Mouse (Mus musculus) lung, postnatal 0 days (tissue): ENCODE results near the gene 4930558K02Rik. TPM values are rescaled to one million over a fixed set of nuclear protein-coding genes. Genes with fewer than 3 reads are reported as not detected.

Experiments used
- ATAC-seq: fragments of 200-750 bp; cut with Nextera tagmentation; 2 replicates; pipeline ENCODE4 v1.8.0; 2017; ENCODE audit warnings: moderate library complexity
- DNase-seq: peaks from one replicate; pipeline ENCODE4 v3.0.0-alpha.2; 2016; ENCODE audit warnings: low spot score
- H3K27ac ChIP-seq: fragments of 300-500 bp; sonication (generic); 2 replicates; pipeline ENCODE4 v1.5.1; 2014; ENCODE audit warnings: antibody characterized with exemption, mild to moderate bottlenecking, low read length, mixed read lengths
- H3K27me3 ChIP-seq: fragments of 300-500 bp; sonication (generic); replicated peaks from 2 replicates; pipeline ENCODE4 v1.6.1; 2014; ENCODE audit warnings: low read length, mixed read lengths; ENCODE audit not compliant: insufficient read depth
- H3K36me3 ChIP-seq: fragments of 300-500 bp; sonication (generic); 2 replicates; pipeline ENCODE4 v1.6.1; 2014; ENCODE audit warnings: low read length, mixed read lengths; ENCODE audit not compliant: insufficient read depth
- H3K4me1 ChIP-seq: fragments of 300-500 bp; sonication (generic); 2 replicates; pipeline ENCODE4 v1.6.1; 2014; ENCODE audit warnings: antibody characterized with exemption, low read depth, low read length, mixed read lengths; ENCODE audit not compliant: insufficient read depth
- H3K4me2 ChIP-seq: fragments of 300-500 bp; sonication (generic); replicated peaks from 2 replicates; pipeline ENCODE4 v1.6.1; 2014; ENCODE audit warnings: low read depth, mild to moderate bottlenecking, low read length, moderate library complexity, mixed read lengths
- H3K4me3 ChIP-seq: fragments of 300-500 bp; sonication (generic); 2 replicates; pipeline ENCODE4 v1.5.1; 2014; ENCODE audit warnings: low read depth, low read length
- H3K9ac ChIP-seq: fragments of 300-500 bp; sonication (generic); replicated peaks from 2 replicates; pipeline ENCODE4 v1.6.1; 2014; ENCODE audit warnings: low read depth, mild to moderate bottlenecking
- H3K9me3 ChIP-seq: fragments of 300-500 bp; sonication (generic); 2 replicates; pipeline ENCODE4 v1.6.1; 2016; ENCODE audit warnings: low read length, mixed read lengths
- CTCF ChIP-seq: IDR thresholded peaks from 2 replicates; pipeline ENCODE4 v1.5.1; 2016; ENCODE audit warnings: antibody characterized with exemption, mild to moderate bottlenecking
- EP300 ChIP-seq: IDR thresholded peaks from 2 replicates; pipeline ENCODE4 v1.6.1; 2016; ENCODE audit warnings: antibody characterized with exemption, mild to moderate bottlenecking, control low read depth
- WGBS: fragments of 180-500 bp; shearing (Covaris S2); extraction: QIAGEN DNeasy Blood & Tissue Kit; methylation state at CpG from one replicate; pipeline ENCODE4 v1.1.7; 2014; 5-methylcytosine and 5-hydroxymethylcytosine counted together
- polyA plus RNA-seq: library from polyadenylated mRNA; unstranded; fragments of >200 nt; fragmentation: Nextera tagmentation; extraction: Ambion mirVana; gene quantifications from 2 replicates; pipeline ENCODE4 v1.2.1, GENCODE M21; 2015

4930558K02Rik gene
- polyA plus RNA-seq, 1 experiment from 2014 or later, result not detected

- no peak overlapping the region for H3K4me2 ChIP-seq
- DNase-seq (peak; percentile 88), ATAC-seq (peak; percentile 95)
- peaks cover 4% of the 10 kb centered on the region; the same call in 1 of the 2 replicates for H3K4me1 ChIP-seq
- no peak overlapping the region for H3K9ac ChIP-seq
- H3K4me3 ChIP-seq, result no peak overlapping the region
- TF ChIP-seq CTCF, result no peak
- TF ChIP-seq EP300, result no peak; the same call in 1 of the 2 replicates
- no peaks in the 10 kb centered on the region for H3K36me3 ChIP-seq
- peak overlapping the region; percentile 73 for H3K27ac ChIP-seq
- WGBS, result 32% methylated on average over 7 of the region's 7 CpGs
- no peaks in the 10 kb centered on the region for H3K27me3 ChIP-seq
- no peaks in the 10 kb centered on the region for H3K9me3 ChIP-seq
Observed at GRCm38 (mm10) chr1:161913648-161913984, 65.8 kb downstream of the 4930558K02Rik start.

- DNase-seq (no peak), ATAC-seq (no peak)
- Histone ChIP-seq H3K4me3 (no peak overlapping the region), H3K9me3 (no peaks in the 10 kb centered on the region), H3K36me3 (no peaks in the 10 kb centered on the region), H3K9ac (no peak overlapping the region), H3K27ac (peak overlapping the region; percentile 73; the same call in 1 of the 2 replicates), H3K4me2 (no peak overlapping the region), H3K4me1 (peaks cover 4% of the 10 kb centered on the region; the same call in 1 of the 2 replicates), H3K27me3 (no peaks in the 10 kb centered on the region)
- 29% methylated on average over 4 of the region's 4 CpGs for WGBS
- TF ChIP-seq EP300 (no peak), CTCF (no peak)
Observed at GRCm38 (mm10) chr1:161912940-161913647, 66.3 kb downstream of the 4930558K02Rik start.

GRCm38 (mm10) chr1:161909074-161909473 lies 70.4 kb downstream of the 4930558K02Rik start:
- TF ChIP-seq CTCF, result no peak
- TF ChIP-seq EP300, result no peak
- Histone ChIP-seq H3K27me3 (no peaks in the 10 kb centered on the region), H3K9me3 (no peaks in the 10 kb centered on the region), H3K4me2 (no peak overlapping the region), H3K9ac (no peak overlapping the region), H3K4me1 (peaks cover 4% of the 10 kb centered on the region; the same call in 1 of the 2 replicates), H3K27ac (no peak overlapping the region), H3K4me3 (no peak overlapping the region), H3K36me3 (no peaks in the 10 kb centered on the region)
- no peak for ATAC-seq
- no peak for DNase-seq
- 65% methylated on average over 8 of the region's 8 CpGs for whole genome bisulfite sequencing

- H3K4me2 ChIP-seq, result no peak overlapping the region
- TF ChIP-seq EP300, result no peak
- no peak for TF ChIP-seq CTCF
- no peak for ATAC-seq
- DNase-seq, result no peak
- no peak overlapping the region for H3K4me3 ChIP-seq
- H3K4me1 ChIP-seq, result no peaks in the 10 kb centered on the region; the same call in 1 of the 2 replicates
- H3K27ac ChIP-seq, result no peak overlapping the region
- 10% methylated on average over 2 of the region's 2 CpGs for WGBS
- H3K36me3 ChIP-seq, result no peaks in the 10 kb centered on the region
- H3K27me3 ChIP-seq, result no peaks in the 10 kb centered on the region
- no peaks in the 10 kb centered on the region for H3K9me3 ChIP-seq
- no peak overlapping the region for H3K9ac ChIP-seq
Observed at GRCm38 (mm10) chr1:161907795-161908457, 71.5 kb downstream of the 4930558K02Rik start.

- H3K4me2 ChIP-seq, result no peak overlapping the region
- no peak overlapping the region for H3K27ac ChIP-seq
- no peaks in the 10 kb centered on the region for H3K4me1 ChIP-seq
- no peak overlapping the region for H3K9ac ChIP-seq
- H3K4me3 ChIP-seq, result no peak overlapping the region
- H3K27me3 ChIP-seq, result no peaks in the 10 kb centered on the region
- no peaks in the 10 kb centered on the region for H3K36me3 ChIP-seq
- 74% methylated on average over 4 of the region's 4 CpGs for WGBS
- TF ChIP-seq CTCF (no peak), EP300 (no peak)
- DNase-seq (no peak), ATAC-seq (no peak)
- no peaks in the 10 kb centered on the region for H3K9me3 ChIP-seq
Observed at GRCm38 (mm10) chr1:161907111-161907510, 72.3 kb downstream of the 4930558K02Rik start.

GRCm38 (mm10) chr1:161902692-161903452 lies 76.6 kb downstream of the 4930558K02Rik start:
- H3K4me3 ChIP-seq, result no peak overlapping the region
- no peak overlapping the region for H3K9ac ChIP-seq
- 63% methylated on average over 9 of the region's 9 CpGs for WGBS
- H3K4me1 ChIP-seq, result no peaks in the 10 kb centered on the region
- H3K27me3 ChIP-seq, result no peaks in the 10 kb centered on the region
- H3K9me3 ChIP-seq, result no peaks in the 10 kb centered on the region
- ATAC-seq (no peak), DNase-seq (no peak)
- H3K36me3 ChIP-seq, result no peaks in the 10 kb centered on the region
- no peak overlapping the region for H3K27ac ChIP-seq
- no peak for TF ChIP-seq EP300
- TF ChIP-seq CTCF, result no peak
- H3K4me2 ChIP-seq, result no peak overlapping the region
